Mouse (Mus musculus) kidney, postnatal 10 days (tissue): Measurements from ENCODE around the gene Isl2.
A peak's percentile ranks its signal among the peaks of the same experiment; 100 is the strongest.

Experiments used
- DNase-seq: peaks from one replicate; pipeline ENCODE4 v3.0.0; 2021; ENCODE audit warnings: mixed read lengths

Gene Isl2

DNA sequence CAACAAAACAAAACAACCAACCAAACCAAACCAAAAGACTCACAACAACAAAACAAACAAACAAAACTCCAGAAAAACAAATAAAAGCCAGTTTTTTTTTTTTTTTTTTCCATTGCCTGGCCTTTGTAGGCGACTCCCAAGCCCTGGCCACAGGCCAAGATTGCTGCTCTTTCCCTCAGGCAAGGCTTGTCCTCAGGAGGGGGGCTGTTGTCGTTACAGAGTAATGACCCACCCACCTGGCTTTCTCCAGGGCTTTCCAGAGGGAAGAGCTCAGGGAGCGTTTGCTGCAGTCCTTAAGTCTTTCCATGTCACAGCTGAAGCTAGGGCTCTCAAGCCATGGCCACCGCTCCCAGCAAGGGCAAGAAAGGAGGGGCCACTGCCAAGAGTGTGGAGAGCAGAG lies at the start of gene Isl2:
Gene Isl2, plus strand, starts transcription at position 296 of the 400 bp plus-strand sequence.
- DNase-seq, result peak; percentile 49

DNA sequence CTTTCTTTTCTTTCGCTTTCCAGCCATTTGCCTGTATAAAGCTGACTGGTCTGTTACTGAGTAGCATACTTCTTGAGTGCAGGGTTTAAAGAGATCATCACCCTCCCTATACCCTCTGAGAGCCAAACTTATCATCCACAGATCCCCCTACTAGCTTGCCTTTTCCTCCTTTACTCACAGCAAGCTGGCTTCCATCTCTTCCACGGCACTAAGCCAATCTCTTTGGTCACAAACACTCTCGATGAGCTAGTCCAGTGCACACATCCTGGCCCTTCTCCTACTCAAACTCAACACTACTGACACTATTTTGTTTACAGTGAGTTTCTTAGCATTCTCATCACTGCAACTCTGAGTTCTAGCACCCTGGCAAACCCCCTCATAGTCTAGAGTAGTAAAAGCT lies 30.6 kb upstream of the Isl2 start:
- DNase-seq, result peak; percentile 30

DNA sequence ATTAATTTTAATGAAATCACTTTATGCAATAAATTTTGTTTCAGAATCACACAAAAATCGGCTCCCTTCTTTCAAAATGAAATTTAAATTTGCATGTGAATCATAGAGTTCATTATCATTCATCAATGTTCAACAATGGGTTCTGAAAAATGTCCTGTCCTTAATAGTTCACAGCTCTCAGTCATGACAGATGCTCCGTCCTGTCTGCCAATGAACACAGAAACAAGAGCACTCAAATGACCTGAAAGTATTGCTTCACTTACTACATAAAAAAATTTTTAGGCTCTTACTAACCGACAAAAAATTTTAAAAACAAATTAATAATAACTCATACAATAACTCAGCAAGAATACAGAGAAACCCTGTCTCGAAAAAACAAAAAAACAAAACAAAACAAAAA lies 29.8 kb upstream of the Isl2 start:
- DNase-seq, result no peak

DNA sequence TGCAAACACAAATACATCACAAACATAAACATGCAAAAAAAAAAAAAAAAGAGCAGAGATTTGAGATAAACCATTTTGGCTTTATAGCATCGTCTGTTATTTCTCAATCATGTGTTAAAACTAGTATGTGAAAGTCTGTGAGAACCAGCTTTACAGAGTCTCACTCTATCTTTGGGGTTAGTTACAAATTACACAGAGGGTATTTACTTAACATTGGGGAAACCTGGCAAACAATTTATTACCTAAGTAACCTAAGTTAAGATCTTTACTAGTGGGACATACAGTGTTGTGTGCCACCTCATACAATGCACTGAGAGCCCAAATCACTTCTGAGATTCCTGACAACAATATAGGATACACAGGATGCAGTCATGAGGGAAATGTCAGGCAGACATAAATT lies 28.7 kb upstream of the Isl2 start:
- DNase-seq, result no peak

DNA sequence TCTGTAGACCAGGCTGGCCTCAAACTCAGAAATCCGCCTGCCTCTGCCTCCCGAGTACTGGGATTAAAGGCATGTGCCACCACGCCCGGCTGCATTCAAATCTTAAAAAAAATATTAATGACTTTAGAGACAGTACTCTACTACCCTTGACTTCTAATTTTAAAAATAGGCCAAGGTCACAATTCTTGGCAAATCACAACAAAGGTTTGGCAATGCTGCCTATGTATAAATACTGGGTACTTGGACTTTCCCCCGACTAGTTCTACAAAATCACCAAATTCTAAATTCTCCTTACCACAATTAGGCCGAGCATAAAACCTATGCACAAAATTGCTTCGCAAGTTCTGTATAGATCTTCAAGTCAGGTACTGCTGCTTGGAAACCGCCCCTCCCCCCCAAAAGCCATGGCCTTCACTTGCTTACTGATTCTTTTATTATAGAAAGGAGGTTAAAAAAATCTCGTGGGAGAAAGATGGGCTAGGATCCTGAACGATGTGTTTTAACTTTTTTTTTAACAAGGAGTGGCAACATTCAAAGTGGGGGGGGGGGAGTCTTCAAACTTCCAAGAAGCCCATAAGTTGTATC lies 27.7 kb upstream of the Isl2 start:
- DNase-seq, result peak; percentile 28

DNA sequence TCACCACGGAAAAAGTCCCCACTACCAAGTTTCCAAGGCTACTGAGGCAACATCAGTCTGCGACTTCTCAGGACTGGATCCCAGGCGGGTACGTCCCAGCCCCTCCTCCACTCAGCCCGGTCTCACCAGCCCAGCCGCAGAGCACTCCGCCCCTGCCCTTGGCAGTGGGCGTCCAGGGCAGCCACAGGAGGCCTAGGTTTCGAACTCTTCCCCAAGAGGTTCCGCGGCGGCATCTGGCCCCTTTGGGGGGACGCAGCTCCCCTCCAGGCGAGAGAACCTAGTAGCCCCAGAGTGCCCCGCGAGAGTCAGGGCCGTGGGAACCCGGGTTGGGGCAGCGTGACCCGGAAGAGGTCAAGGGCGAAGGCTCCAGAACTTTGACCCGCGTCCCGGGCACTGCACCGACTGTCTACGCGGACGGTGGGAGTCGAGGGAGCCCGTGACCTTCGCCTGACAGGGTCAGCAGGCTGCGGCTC lies 26.9 kb upstream of the Isl2 start:
- peak; percentile 74 for DNase-seq

DNA sequence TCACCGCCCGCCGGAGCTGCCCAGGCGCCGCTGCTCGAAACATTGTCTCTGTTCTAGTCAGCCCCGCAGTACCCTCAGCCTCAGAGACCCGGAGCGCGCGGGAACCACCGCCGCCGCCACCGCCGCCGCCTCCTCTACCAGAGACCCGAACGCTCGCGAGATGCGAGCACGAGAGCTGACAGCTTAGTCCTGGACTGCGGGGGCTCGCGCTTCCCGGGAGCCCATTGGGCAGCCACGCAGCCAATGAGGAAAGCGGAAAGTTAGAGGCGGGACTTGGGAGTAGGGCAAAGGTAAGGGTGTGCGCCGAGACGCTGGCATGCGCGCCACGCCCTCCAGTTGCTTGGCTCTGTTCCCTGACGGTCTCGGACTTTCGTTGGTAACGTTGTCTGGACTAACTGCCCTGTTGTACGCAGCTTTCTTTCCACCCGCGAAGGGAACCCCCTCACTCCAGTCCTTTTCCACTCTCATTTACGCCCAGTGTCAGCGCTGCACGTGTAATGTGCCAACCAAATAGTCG lies 26.4 kb upstream of the Isl2 start, which contains the start of gene Etfa:
Gene Etfa, minus strand, starts transcription at position 217 of the 517 bp plus-strand sequence.
- peak; percentile 97 for DNase-seq

DNA sequence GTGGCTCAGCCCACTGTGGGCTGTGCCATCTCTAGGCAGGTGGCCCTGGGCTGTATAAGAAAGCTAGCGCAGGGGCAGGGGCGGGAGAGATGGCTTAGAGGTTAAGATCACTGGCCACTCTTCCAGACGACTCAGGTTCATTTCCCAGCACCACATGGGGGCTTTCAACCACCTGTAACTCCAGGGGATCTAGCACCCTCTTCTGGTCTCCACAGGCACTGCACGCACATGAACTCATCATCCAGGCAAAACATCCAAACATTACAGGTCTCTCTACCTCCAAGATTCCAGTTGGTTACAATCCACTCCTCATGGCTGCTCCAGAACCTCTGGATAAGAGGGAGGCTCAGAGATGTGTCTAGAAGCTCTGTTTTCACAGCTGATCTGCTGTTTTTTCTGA lies 12.8 kb upstream of the Isl2 start:
- DNase-seq, result no peak

DNA sequence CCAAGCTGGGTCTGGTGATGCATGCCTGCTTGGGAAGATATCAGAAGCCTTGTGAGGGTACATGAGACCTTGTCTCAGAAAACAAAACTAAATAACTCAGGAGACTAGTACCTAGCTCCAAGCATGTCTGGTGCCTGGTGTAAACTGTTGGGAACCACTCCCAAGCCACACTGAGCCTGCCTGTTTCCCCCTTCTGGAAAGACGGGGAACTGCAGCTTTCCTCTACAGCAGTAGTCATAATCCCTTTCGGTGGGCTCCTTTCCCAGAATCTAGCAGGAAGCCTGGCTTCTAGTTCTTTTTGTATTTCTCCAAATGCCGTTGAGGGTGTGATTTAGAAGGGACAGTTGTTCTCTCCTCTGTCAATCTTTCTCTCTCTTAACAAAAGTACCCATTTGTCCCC lies 2.6 kb upstream of the Isl2 start:
- peak; percentile 85 for DNase-seq

DNA sequence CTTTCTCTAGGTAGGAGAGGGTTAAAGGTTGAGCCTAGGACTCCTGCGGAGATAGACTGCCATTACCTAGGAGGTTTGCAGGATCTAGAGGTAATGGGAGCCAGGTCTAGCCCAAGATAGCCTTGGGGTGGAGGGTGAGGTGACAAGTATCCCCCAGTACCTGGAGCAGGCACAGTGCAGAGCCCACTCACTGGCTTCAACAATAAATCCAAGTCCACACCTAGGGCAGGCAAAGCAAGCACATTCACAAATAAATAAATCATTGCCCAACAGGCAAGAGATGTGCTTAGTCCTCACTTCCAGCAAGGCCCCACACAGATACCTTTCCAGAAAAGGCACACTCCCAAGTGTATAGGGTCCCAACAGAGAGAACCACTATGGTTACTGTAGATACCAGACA lies 534 bp downstream of the Isl2 start:
- no peak for DNase-seq

DNA sequence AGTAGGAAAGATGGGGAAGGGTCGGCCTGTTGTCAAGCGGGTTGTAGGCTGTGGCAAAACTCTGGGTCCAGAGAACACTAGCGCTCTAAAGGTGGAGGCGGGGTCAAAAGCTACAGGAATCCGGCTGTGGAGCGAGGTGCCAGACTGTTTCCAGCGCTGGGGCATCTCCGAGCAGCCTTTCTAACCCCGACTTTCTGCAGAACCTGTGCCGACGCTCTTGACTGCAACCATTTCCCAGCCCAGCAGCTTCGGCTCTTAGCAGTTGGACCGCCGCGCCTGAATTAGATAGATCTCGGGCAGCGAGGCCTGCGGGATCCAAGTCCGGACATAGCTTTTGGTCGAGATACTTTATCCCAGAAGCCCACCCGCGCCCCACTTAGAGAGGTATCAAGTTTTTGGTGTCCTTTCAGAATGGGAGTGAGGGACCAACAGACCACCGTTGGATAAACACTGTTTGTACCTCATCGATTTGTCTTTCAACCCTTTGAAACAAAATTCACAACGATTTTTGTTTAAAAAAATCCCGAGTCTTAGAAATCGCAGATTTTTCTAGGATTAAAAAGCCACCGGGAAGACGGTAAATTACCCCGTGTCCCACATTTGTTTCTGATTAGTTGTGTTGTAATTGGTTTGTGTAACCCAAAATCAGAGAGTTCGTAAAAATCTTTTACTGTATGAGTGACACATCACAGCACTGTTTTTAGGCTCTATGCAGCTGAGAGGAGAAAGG lies 1.4 kb downstream of the Isl2 start:
- peak; percentile 33 for DNase-seq

DNA sequence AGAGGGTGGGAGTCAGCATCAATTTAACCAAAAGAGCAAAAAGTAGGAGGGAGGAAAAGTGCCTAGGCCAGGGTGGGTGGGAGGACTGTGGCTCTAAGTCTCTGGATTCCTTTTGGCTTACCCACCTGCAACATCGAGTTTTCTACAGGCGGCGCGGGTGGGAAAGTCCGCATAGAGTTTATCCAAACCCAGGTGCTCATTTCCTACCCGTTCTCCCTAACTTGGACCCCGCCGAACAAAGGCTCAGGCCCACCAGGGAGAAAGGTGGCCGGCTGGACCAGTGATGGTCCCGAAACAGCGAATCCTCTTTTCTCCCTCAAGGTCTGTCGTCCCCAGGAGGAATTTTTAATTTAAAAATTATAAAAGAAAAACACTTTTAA lies 1.9 kb downstream of the Isl2 start:
- no peak for DNase-seq

DNA sequence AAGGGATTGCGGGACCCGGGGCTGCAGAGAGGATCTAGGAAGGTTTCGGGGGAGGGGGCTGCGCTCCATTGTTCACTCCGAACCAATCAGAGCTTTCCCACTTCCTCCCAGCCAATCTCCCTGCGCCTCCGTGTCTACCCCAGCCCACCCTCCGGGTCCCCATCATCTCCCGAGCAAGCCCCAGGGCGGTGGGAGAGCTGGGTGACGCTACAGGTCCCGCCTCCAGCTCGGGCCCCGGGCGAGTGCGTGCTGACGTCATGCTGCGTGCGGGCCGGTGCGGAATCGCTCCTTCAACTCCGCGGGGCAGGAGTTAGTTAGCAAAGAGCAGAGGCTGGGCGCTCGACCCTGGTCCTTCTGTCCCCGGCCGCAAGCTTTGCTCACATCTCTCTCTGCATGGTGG lies 2.4 kb downstream of the Isl2 start:
- DNase-seq, result peak; percentile 69

DNA sequence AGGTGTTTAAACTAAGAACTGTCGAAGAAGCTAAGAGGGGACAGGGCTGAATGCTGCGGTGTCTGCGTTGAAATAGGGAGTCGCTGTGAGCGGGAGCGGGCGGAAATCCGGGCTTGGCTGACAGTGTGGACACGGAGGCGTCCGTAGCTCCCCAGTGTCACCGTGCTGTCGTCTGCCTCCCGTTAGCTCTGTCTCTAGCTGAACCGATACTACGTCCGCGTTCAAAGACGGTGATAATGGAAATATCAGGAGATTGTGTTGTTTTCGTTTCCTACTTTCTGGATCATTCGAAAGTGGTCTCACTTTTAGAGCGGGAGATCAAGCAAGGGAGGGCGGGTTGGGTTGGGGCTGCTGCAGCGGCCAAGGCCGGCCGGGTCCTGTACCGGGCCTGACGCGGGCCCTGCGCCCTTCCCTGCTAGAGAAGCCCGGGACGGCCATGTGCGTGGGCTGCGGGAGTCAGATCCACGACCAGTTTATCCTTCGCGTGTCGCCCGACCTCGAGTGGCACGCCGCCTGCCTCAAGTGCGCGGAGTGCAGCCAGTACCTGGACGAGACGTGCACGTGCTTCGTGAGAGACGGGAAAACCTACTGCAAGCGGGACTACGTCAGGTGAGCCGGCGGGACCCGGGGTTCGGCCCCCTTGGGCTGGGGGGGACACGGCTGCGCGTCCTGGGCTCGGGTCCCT lies 3.4 kb downstream of the Isl2 start:
- peak; percentile 46 for DNase-seq

DNA sequence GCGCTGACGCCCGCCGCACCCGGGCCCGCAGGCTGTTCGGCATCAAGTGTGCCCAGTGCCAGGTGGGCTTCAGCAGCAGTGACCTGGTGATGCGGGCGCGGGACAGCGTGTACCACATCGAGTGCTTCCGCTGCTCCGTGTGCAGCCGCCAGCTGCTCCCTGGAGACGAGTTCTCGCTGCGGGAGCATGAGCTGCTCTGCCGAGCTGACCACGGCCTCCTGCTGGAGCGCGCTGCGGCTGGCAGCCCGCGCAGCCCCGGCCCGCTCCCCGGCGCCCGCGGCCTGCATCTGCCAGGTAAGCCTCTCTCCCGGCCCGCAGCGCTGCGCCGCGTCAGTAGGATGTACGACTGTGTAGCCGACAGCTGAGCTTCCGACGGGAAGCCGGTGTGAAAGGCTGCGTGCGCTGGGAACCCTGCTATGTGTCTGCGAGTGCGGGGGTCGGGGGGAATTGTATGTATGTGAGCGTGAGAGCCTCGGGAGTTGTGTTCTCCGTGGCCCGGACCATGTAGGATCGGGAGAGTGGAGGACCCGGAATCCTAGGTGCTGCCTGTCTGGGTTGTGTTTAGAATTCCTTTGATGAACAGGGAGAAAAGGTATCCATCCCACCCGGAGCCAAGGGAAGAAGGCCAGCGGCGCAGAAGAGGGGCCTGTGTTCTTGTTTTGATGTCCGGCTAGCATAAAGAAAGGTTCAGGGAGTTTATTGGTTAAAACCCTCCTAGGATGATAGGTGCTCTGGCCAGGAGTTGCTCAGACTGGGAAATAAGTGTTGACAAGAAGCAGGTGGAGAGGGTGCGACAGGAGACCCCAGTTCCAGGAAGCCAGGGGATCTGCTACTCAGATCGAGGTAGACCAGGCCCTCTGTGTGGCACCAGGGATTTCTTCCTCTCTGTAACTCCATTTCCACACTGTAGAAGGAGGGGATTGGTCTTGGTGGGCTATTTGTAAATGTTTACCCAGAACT lies 4.2 kb downstream of the Isl2 start:
- peak; percentile 36 for DNase-seq

DNA sequence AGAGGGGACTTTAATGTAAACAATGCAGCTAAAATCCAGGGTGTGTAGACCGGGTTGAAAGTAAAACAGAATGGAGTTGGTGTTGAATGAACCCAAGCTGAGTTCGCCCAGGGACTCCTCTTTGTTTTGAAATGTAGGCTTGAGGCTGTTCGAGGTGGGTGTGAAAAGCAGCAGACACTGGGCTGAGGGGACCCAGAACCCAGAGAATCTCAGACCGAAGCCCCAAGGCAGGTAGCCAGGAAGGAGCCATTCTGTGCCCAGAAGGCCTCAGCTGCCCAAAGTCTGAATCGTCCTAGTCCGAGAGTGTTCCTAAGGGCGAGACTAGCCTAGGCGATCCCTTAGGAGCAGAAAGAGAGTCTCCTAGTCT lies 4.8 kb downstream of the Isl2 start:
- no peak for DNase-seq

DNA sequence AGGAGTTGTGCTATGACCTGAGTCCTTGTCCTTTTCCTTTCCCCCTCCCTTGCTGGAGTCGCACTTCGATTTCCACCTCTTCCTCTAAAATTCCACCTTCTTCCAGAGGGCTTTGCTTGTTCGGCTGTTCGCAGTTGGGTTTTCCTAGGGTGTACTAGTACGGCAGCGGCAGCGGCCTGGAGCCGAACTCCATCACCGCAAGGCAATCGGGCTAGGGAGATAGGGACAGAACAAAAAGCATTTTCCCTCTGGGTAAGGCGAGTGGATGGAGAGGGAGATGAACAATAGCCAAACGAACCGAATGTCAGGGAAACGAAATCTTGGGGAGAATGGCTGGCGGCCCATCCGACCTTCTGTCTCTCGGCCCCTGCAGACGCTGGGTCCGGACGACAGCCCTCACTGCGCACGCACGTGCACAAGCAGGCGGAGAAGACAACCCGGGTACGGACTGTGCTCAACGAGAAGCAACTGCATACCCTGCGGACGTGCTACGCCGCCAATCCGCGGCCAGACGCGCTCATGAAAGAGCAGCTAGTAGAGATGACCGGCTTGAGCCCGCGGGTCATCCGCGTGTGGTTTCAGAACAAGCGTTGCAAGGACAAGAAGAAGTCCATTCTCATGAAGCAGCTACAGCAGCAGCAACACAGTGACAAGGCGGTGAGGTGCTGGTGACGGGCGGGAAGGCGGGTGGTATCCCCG lies 5.4 kb downstream of the Isl2 start:
- DNase-seq, result peak; percentile 44

DNA sequence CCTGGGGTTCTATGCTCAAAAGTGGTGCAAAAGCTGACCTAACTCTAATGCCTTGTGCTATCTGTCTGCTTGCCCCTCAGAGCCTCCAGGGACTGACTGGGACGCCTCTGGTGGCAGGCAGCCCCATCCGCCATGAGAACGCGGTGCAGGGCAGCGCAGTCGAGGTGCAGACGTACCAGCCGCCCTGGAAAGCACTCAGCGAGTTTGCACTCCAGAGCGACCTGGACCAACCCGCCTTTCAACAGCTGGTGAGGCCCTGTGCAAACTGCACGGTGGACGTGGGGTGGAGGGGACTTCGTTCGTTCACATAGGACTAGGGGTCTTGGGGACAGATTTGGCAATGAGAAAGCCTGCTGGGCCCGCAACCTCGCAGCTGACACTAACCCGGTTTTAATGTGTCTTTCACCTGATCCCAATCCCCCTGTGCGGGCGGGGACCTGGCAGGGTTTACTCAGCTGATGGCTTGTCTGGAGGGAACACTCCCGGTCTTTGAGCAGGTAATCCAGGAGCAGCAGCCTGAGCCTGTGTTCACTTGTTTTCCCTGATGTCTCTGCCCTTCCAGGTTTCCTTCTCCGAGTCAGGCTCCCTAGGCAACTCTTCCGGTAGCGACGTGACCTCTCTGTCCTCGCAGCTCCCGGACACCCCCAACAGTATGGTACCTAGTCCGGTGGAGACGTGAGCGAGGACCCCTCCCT lies 6.5 kb downstream of the Isl2 start:
- peak; percentile 39 for DNase-seq

DNA sequence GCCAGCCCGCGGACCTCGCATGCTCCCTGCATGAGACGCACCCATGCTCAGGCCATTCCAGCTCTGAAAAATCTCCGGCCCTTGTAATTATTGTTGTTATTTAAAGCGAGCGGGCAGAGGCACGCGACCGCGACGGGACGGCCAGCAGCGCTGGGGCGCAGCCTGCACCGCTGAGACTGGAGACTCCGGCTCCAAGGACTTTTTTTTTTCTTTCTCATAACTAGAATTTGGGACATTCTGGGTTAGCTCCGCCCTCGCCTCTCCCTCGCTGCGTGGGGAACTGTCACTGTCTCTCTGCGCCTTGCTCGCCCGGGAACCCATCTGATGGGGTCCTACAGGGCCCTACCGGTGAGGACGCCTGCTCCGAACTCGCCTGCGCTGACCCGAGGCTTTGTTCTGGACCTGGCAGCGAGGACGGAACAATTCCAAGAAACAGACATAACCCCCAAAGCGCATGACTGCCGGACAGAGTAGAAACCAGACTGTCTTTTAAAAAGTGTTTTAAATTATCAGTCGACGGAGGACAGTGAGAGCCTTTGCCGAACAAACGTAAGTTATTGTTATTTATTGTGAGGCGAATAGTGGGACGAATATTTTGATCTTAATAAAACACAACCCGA lies 7.2 kb downstream of the Isl2 start:
- peak; percentile 29 for DNase-seq

DNA sequence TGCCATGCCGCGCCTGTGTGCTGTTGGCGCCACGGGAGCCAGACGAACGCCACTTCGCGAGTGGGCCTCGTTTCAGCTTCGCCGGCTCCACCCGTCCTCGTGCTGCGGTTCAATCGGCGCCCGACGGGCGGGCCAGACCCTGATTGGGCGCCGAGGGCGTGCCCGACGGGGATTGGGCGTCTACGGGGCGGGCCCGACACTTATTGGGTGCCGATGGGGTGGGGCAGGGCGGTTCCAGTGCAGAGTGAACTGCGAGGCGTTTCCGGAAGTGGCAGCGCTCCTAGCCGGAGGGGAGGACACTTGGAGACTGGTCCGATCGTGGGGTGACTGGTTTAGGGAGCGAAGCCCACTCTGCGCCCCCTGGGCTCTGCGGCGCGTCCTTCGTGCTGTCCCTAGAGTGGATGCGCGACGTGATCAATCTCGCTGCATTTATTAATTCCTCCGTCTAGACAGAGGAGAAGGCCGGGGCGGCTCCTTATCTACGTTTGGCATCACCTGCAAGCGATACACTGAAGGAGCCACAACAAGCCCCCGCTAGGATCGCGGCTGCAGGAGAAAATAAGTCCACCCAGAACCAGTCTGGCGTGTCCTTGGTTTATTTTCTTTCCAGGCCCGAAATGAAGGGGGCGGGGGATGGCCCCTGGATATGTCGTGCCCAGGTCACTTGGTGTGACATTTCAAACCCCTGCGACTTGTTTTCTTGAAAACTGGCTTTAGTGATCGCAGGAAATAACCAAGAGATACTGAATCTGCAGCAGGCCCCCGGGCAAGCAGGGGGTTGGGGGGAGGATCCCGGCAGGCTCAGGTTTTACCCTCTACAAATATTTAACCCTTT lies 7.9 kb downstream of the Isl2 start:
- DNase-seq, result peak; percentile 66
